Mouse (Mus musculus) midbrain, embryonic 16.5 days (tissue): ENCODE data around the gene Tex19.2. TPM values are rescaled to one million over a fixed set of nuclear protein-coding genes. Genes with fewer than 3 reads are reported as not detected.

Experiments
- ATAC-seq: fragments of 200-750 bp; cut with Nextera tagmentation; 2 replicates; pipeline ENCODE4 v1.8.0; 2017; ENCODE audit warnings: moderate TSS enrichment
- H3K27ac ChIP-seq: fragments of 300-500 bp; sonication (generic); 2 replicates; pipeline ENCODE4 v1.5.1; 2014; ENCODE audit warnings: mild to moderate bottlenecking, low read length, mixed read lengths
- H3K27me3 ChIP-seq: fragments of 300-500 bp; sonication (generic); 2 replicates; pipeline ENCODE4 v1.6.1; 2014; ENCODE audit warnings: low read depth, low read length, mixed read lengths; ENCODE audit not compliant: control insufficient read depth, insufficient read depth
- H3K36me3 ChIP-seq: fragments of 300-500 bp; sonication (generic); 2 replicates; pipeline ENCODE4 v1.6.1; 2014; ENCODE audit warnings: mild to moderate bottlenecking, low read length, moderate library complexity, mixed read lengths; ENCODE audit not compliant: control insufficient read depth, insufficient read depth
- H3K4me1 ChIP-seq: fragments of 300-500 bp; sonication (generic); 2 replicates; pipeline ENCODE4 v1.6.1; 2014; ENCODE audit warnings: mild to moderate bottlenecking, low read length, mixed read lengths; ENCODE audit not compliant: control insufficient read depth, insufficient read depth
- H3K4me2 ChIP-seq: fragments of 300-500 bp; sonication (generic); 2 replicates; pipeline ENCODE4 v1.6.1; 2014; ENCODE audit warnings: mild to moderate bottlenecking, low read length, mixed read lengths
- H3K4me3 ChIP-seq: fragments of 300-500 bp; sonication (generic); 2 replicates; pipeline ENCODE4 v1.5.1; 2014; ENCODE audit warnings: low read depth, mild to moderate bottlenecking, low read length, moderate library complexity, mixed read lengths
- H3K9ac ChIP-seq: fragments of 300-500 bp; sonication (generic); 2 replicates; pipeline ENCODE4 v1.6.1; 2014; ENCODE audit warnings: low read depth, low read length, mixed read lengths
- H3K9me3 ChIP-seq: fragments of 300-500 bp; sonication (generic); replicated peaks from 2 replicates; pipeline ENCODE4 v1.6.1; 2014; ENCODE audit warnings: mild to moderate bottlenecking, low read length, mixed read lengths; ENCODE audit not compliant: control insufficient read depth, poor library complexity, severe bottlenecking
- WGBS: fragments of 180-500 bp; shearing (Covaris S2); extraction: QIAGEN DNeasy Blood & Tissue Kit; methylation state at CpG from one replicate; pipeline ENCODE4 v1.1.7; 2014; 5-methylcytosine and 5-hydroxymethylcytosine counted together
- polyA plus RNA-seq: library from polyadenylated mRNA; unstranded; fragments of >200 nt; fragmentation: Nextera tagmentation; extraction: Ambion mirVana; gene quantifications from 2 replicates; pipeline ENCODE4 v1.2.1, GENCODE M21; 2015

The Tex19.2 gene
- polyA plus RNA-seq, 1 experiment from 2014 or later = not detected

DNA sequence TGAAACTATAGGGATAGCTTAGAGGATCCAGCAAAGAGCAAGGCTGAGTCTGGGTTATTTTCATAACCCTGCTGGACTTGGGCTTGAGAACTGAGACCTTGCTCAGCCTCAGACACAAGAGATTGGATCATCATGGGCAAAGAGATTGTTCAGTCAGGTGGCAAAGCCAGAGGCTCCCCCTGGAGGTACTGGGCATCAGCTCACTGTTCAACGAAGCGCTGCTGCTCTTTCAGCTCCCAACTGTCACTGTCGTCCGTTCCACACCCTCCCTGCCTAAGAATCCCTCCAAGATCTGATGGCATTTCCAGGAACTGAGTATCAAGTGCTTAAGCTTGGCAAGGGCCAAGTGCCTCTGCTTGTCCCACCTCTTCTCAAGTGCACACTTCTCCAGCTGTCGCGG lies 20.3 kb upstream of the Tex19.2 start:
- Histone ChIP-seq H3K36me3 (no peaks in the 10 kb centered on the region), H3K4me3 (no peak overlapping the region), H3K27ac (no peak overlapping the region), H3K9me3 (no peaks in the 10 kb centered on the region), H3K4me2 (no peak overlapping the region), H3K27me3 (no peaks in the 10 kb centered on the region), H3K9ac (no peak overlapping the region), H3K4me1 (no peaks in the 10 kb centered on the region)
- 43% methylated on average over 6 of the region's 6 CpGs for WGBS
- ATAC-seq = no peak

DNA sequence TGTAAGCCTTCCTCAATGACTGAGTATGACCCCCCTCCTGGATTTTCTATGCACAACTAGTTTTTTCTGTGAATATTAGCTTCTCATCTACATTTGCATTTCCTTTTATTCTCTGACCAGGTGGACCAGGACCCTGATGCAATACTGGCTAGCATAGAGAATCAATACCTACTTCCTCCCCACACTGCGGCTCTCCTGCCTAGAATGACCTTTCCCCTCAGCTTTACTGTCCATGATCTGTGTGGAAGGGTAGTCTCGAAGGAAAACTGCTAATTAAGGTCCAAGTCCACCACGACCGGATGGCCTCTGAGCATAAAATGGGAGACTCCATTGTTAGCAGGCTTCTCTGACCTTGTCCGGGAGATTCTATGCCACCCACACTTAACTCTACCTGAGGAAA lies 19.2 kb upstream of the Tex19.2 start:
- Histone ChIP-seq H3K4me3 (no peak overlapping the region), H3K9ac (no peak overlapping the region), H3K4me2 (no peak overlapping the region), H3K27me3 (no peaks in the 10 kb centered on the region), H3K27ac (no peak overlapping the region), H3K4me1 (no peaks in the 10 kb centered on the region), H3K9me3 (no peaks in the 10 kb centered on the region), H3K36me3 (no peaks in the 10 kb centered on the region)
- WGBS = 91% methylated on average over 5 of the region's 5 CpGs
- no peak for ATAC-seq

DNA sequence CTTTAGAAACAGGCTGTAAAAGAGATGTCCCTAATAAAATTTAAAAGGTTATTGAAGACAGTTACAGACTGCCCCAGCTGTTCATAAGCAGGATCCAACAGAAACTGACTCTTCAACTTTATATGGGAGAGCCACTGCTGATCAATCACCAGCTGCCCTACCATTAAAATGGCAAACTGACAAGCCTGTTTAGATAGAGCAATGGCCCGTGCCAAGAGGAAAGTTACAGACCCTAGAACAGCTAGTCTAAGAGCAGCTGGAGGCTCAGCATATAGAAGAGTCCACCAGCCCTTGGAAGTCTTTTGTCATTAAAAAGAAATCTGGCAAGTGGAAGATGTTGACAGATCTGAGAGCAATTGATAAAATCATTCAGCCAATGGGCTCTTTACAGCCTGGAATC lies 16.1 kb upstream of the Tex19.2 start:
- no peaks in the 10 kb centered on the region for H3K9me3 ChIP-seq
- H3K36me3 ChIP-seq = no peaks in the 10 kb centered on the region
- no peak overlapping the region for H3K4me2 ChIP-seq
- no peaks in the 10 kb centered on the region for H3K4me1 ChIP-seq
- H3K27ac ChIP-seq = no peak overlapping the region
- H3K4me3 ChIP-seq = no peak overlapping the region
- WGBS = 72% methylated on average over 1 of the region's 1 CpGs
- no peaks in the 10 kb centered on the region for H3K27me3 ChIP-seq
- ATAC-seq = no peak
- no peak overlapping the region for H3K9ac ChIP-seq

DNA sequence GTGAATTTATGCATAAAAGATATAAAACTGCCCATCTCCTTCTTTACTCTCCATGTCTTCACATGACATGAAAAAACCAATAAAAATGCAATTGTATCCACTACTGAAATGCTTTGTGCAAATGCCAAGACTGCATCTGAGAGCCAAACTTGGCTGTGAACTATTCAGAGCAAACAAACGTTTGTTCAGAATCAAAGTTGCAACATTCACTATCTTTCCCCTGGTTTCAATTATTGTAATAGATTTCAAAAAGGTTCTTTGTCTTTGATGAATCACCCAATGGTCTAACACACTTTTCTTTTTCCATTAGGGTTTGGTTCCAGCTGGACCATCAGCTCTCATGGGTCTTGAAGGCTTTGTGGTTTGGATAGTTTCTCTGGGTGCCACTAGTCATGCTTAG lies 11.1 kb upstream of the Tex19.2 start:
- no peak overlapping the region for H3K27ac ChIP-seq
- WGBS = 70% methylated on average over 1 of the region's 1 CpGs
- no peak overlapping the region for H3K9ac ChIP-seq
- no peak overlapping the region for H3K4me2 ChIP-seq
- no peaks in the 10 kb centered on the region for H3K36me3 ChIP-seq
- no peaks in the 10 kb centered on the region for H3K27me3 ChIP-seq
- no peaks in the 10 kb centered on the region for H3K4me1 ChIP-seq
- no peaks in the 10 kb centered on the region for H3K9me3 ChIP-seq
- no peak overlapping the region for H3K4me3 ChIP-seq
- no peak for ATAC-seq

GRCm38 (mm10) chr11:121127441-121127840 lies 9.0 kb upstream of the Tex19.2 start:
- ATAC-seq = no peak

GRCm38 (mm10) chr11:121126395-121126794 lies 7.9 kb upstream of the Tex19.2 start:
- 67% methylated on average over 1 of the region's 1 CpGs for WGBS
- Histone ChIP-seq H3K4me3 (no peak overlapping the region), H3K27ac (no peak overlapping the region), H3K27me3 (no peaks in the 10 kb centered on the region), H3K9ac (no peak overlapping the region), H3K36me3 (no peaks in the 10 kb centered on the region), H3K9me3 (no peaks in the 10 kb centered on the region), H3K4me1 (no peaks in the 10 kb centered on the region), H3K4me2 (no peak overlapping the region)
- ATAC-seq = no peak

More at GRCm38 (mm10) chr11:121127441-121127840, 9.0 kb upstream of the Tex19.2 start:
- no peak overlapping the region for H3K9ac ChIP-seq
- no peaks in the 10 kb centered on the region for H3K4me1 ChIP-seq
- 90% methylated on average over 3 of the region's 3 CpGs for WGBS
- no peaks in the 10 kb centered on the region for H3K36me3 ChIP-seq
- H3K4me2 ChIP-seq = no peak overlapping the region
- no peaks in the 10 kb centered on the region for H3K27me3 ChIP-seq
- no peak overlapping the region for H3K4me3 ChIP-seq
- H3K9me3 ChIP-seq = no peaks in the 10 kb centered on the region
- H3K27ac ChIP-seq = no peak overlapping the region

DNA sequence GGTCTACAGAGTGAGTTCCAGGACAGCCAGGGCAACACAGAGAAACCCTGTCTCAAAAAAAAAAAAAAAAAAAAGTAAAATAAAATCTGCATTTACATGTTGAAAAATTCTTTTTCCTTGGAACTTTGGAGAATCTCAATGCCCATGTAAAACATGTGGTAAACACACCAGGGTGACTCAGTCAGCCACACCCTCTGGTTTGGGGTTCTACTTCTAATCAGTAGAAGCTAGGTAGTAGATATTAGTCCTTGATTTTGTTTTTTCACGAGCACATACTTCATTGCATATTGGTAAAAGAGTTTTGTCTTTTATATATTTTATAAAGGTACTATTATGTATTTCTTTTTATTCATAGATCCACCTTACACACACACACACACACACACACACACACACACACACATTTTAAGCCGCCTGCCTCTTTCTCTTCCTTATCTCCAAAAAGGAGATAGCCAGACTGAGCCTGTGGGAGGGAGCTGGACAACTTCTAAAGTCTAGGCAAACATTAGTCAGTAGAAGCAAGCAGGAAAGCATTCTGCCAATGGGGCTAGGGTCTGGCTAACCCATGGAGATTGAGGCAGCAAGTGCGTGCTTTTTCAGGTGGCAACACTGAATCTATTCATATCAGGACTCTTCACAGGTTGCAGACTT lies 7.2 kb upstream of the Tex19.2 start:
- no peak for ATAC-seq
- Histone ChIP-seq H3K27me3 (no peaks in the 10 kb centered on the region), H3K4me1 (no peaks in the 10 kb centered on the region), H3K4me2 (no peak overlapping the region), H3K4me3 (no peak overlapping the region), H3K9me3 (no peaks in the 10 kb centered on the region), H3K27ac (no peak overlapping the region), H3K9ac (no peak overlapping the region), H3K36me3 (no peaks in the 10 kb centered on the region)
- 88% methylated on average over 3 of the region's 3 CpGs for WGBS

- no peaks in the 10 kb centered on the region for H3K36me3 ChIP-seq
- ATAC-seq = no peak
- WGBS = 89% methylated on average over 4 of the region's 4 CpGs
- no peak overlapping the region for H3K9ac ChIP-seq
- no peaks in the 10 kb centered on the region for H3K9me3 ChIP-seq
- H3K4me2 ChIP-seq = no peak overlapping the region
- no peaks in the 10 kb centered on the region for H3K27me3 ChIP-seq
- H3K27ac ChIP-seq = no peak overlapping the region
- H3K4me1 ChIP-seq = no peaks in the 10 kb centered on the region
- no peak overlapping the region for H3K4me3 ChIP-seq
These were observed 5.0 kb upstream of the Tex19.2 start for GRCm38 (mm10) chr11:121123438-121123837.

DNA sequence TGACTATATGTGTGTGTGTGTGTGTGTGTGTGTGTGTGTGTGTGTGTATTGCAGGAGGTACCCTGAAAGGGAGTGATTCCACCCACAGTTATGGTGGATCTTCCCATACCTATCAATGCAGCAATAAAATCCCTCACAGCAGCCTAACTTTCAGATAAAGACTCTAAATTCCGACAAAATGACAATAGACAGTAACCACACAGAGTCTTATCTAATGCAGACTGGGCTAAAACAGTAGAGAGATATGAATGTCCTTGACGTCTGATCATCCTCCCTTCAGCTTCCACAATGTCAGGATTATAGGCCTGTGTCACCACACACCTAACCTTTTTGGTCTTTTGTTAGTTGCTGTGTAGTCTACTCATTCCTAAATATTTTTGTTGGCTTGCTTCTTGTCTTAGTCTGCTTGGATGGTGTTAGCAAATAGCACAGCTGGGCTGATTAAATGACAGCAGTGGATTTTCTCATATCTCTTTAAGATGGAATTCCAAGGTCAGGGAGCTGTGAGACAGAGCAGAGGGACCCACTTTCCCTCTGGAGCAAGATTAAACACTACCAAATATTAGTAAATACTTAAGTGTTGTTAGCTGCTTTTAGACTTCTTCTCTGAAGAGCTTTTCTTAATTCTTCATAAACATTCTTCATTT lies 3.7 kb upstream of the Tex19.2 start:
- ATAC-seq = no peak
- no peak overlapping the region for H3K4me3 ChIP-seq
- no peak overlapping the region for H3K9ac ChIP-seq
- no peaks in the 10 kb centered on the region for H3K9me3 ChIP-seq
- no peaks in the 10 kb centered on the region for H3K27me3 ChIP-seq
- no peaks in the 10 kb centered on the region for H3K4me1 ChIP-seq
- no peak overlapping the region for H3K27ac ChIP-seq
- H3K36me3 ChIP-seq = no peaks in the 10 kb centered on the region
- H3K4me2 ChIP-seq = no peak overlapping the region
- WGBS = 76% methylated on average over 2 of the region's 2 CpGs
